Mouse (Mus musculus): Measurements from ENCODE around the gene Ubr1.

DNA sequence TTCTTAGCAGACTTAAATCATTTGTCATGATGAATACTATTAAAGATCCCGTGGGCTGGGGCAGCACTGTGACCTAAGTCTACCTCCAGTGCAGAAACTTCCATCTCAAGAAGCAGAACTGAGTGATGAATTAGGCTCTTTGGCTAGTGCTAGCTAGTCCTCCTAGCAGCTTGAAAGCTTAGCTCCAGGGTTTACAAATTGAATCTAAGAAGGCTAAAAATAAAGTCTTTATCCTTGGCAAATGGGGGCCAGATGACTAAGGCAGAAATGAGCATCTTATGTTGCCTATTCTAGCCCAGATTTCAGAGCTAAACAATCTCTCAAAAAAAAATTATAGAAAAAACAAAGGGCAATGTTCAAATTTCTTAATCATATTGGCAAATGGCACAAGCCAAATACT, 109.8 kb downstream of the Ubr1 start:
- TF ChIP-seq CTCF (IDR thresholded peaks at IDR 0.05; ENCODE audit: low read depth, low read length) (no peak), POLR2A (IDR thresholded peaks at IDR 0.05; ENCODE audit: borderline replicate concordance, low read depth, low read length) (no peak)

All from bone marrow macrophage, adult 2 months (primary cell).